Mouse (Mus musculus): ENCODE measurements around the gene Sorl1.

GRCm38 (mm10) chr9:42044651-42045050 lies 79.4 kb downstream of the Sorl1 start:
- TF ChIP-seq CTCF (IDR thresholded peaks at IDR 0.05; ENCODE audit: extremely low read depth, insufficient read depth, insufficient read length, insufficient replicate concordance) = no peak
- TF ChIP-seq POLR2A (IDR thresholded peaks at IDR 0.05; ENCODE audit: low read depth, low read length) = no peak

Measured in spleen, adult 2 months (tissue).